Mouse (Mus musculus) spleen, adult 2 months (tissue): ENCODE data around the gene Mylk.

ENCODE experiments used
- CTCF ChIP-seq: fragments of 200-500 bp; IDR thresholded peaks from 2 replicates; pipeline ENCODE4 v1.5.1; 2011; ENCODE audit warnings: mild to moderate bottlenecking, inconsistent platforms; ENCODE audit not compliant: insufficient read depth, insufficient read length, insufficient replicate concordance; ENCODE audit errors: extremely low read depth
- POLR2A ChIP-seq: fragments of 200-500 bp; IDR thresholded peaks from 2 replicates; pipeline ENCODE4 v1.6.1; 2011; ENCODE audit warnings: low read depth, low read length, inconsistent platforms

DNA sequence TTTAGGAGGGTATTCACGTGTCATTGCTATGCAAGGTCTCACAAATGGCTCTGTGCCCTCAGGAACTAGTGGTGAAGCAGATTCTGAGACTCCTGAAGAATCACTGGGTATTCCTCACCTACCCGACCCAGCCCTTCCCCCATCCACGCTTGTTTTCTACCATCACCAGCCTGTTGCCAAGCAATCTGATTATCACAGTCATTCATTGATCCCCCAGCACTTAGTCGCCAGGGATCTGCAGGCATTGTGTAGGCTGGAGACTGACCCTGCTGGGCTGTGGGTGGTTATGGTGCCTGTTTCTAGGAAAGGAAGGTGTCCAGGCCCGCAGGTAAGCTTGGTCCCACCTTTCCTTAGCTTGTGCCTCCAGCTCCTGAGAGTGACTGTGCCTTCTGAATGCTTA is 155.0 kb downstream of the Mylk start:
- TF ChIP-seq CTCF (no peak), POLR2A (no peak)
